Mouse (Mus musculus): ENCODE measurements around the gene Olfr92. TPM values are rescaled to one million over a fixed set of nuclear protein-coding genes. Genes with fewer than 3 reads are reported as not detected.

Olfr92 gene
- polyA plus RNA-seq, 1 experiment from 2014 or later = not detected

Other genes starting within 250 kb of the Olfr92 start
- gene Trim40, start 230.0 kb downstream of the Olfr92 start, polyA plus RNA-seq (2014; fragmentation: Nextera tagmentation; extraction: Ambion mirVana) = not detected in 2 replicates
- gene Trim31, start 222.0 kb downstream of the Olfr92 start, polyA plus RNA-seq (2014; fragmentation: Nextera tagmentation; extraction: Ambion mirVana) = not detected in 2 replicates
- gene Rnf39, start 177.2 kb downstream of the Olfr92 start, polyA plus RNA-seq (2014; fragmentation: Nextera tagmentation; extraction: Ambion mirVana) = 1.2 and 2.7 TPM in 2 replicates
- 125 and 130 TPM in 2 replicates for gene Ppp1r11, start 168.3 kb downstream of the Olfr92 start, polyA plus RNA-seq (2014; fragmentation: Nextera tagmentation; extraction: Ambion mirVana)
- 89.6 and 94.7 TPM in 2 replicates for gene Znrd1, start 161.5 kb downstream of the Olfr92 start, polyA plus RNA-seq (2014; fragmentation: Nextera tagmentation; extraction: Ambion mirVana)
- 5.9 and 6.1 TPM in 2 replicates for gene Znrd1as, start 161.5 kb downstream of the Olfr92 start, polyA plus RNA-seq (2014; fragmentation: Nextera tagmentation; extraction: Ambion mirVana)
- gene 2410137M14Rik, start 138.9 kb downstream of the Olfr92 start, polyA plus RNA-seq (2014; fragmentation: Nextera tagmentation; extraction: Ambion mirVana) = not detected in 2 replicates
- gene H2-M5, start 130.6 kb downstream of the Olfr92 start, polyA plus RNA-seq (2014; fragmentation: Nextera tagmentation; extraction: Ambion mirVana) = 0.21 and 0.22 TPM in 2 replicates
- 45.5 and 64.8 TPM in 2 replicates for gene Zfp57, start 118.9 kb downstream of the Olfr92 start, polyA plus RNA-seq (2014; fragmentation: Nextera tagmentation; extraction: Ambion mirVana)
- 0.12 and 0.22 TPM in 2 replicates for gene Mog, start 96.7 kb downstream of the Olfr92 start, polyA plus RNA-seq (2014; fragmentation: Nextera tagmentation; extraction: Ambion mirVana)
- gene Gabbr1, start 74.1 kb downstream of the Olfr92 start, polyA plus RNA-seq (2014; fragmentation: Nextera tagmentation; extraction: Ambion mirVana) = 8.4 and 10.2 TPM in 2 replicates
- gene Olfr90, start 31.6 kb downstream of the Olfr92 start, polyA plus RNA-seq (2014; fragmentation: Nextera tagmentation; extraction: Ambion mirVana) = 0.12 TPM in 1 of 2 replicates, not detected in the other
- gene Olfr91, start 21.8 kb downstream of the Olfr92 start, polyA plus RNA-seq (2014; fragmentation: Nextera tagmentation; extraction: Ambion mirVana) = 0.04 TPM in 1 of 2 replicates, not detected in the other
- not detected in 2 replicates for gene Olfr93, start 41.4 kb upstream of the Olfr92 start, polyA plus RNA-seq (2014; fragmentation: Nextera tagmentation; extraction: Ambion mirVana)
- gene Ubd, start 73.8 kb upstream of the Olfr92 start, polyA plus RNA-seq (2014; fragmentation: Nextera tagmentation; extraction: Ambion mirVana) = 0.22 TPM in 1 of 2 replicates, not detected in the other
- gene Olfr94, start 80.9 kb upstream of the Olfr92 start, polyA plus RNA-seq (2014; fragmentation: Nextera tagmentation; extraction: Ambion mirVana) = 0.10 and 0.21 TPM in 2 replicates
- gene Olfr95, start 93.0 kb upstream of the Olfr92 start, polyA plus RNA-seq (2014; fragmentation: Nextera tagmentation; extraction: Ambion mirVana) = not detected in 2 replicates
- 0.29 TPM in 1 of 2 replicates, not detected in the other for gene Olfr96, start 100.1 kb upstream of the Olfr92 start, polyA plus RNA-seq (2014; fragmentation: Nextera tagmentation; extraction: Ambion mirVana)
- gene Olfr97, start 117.2 kb upstream of the Olfr92 start, polyA plus RNA-seq (2014; fragmentation: Nextera tagmentation; extraction: Ambion mirVana) = not detected in 2 replicates
- gene Olfr98, start 143.7 kb upstream of the Olfr92 start, polyA plus RNA-seq (2014; fragmentation: Nextera tagmentation; extraction: Ambion mirVana) = not detected in 2 replicates
- 1.5 and 2.1 TPM in 2 replicates for gene H2-M3, start 150.1 kb upstream of the Olfr92 start, polyA plus RNA-seq (2014; fragmentation: Nextera tagmentation; extraction: Ambion mirVana)
- 0.25 TPM in 1 of 2 replicates, not detected in the other for gene Olfr99, start 163.4 kb upstream of the Olfr92 start, polyA plus RNA-seq (2014; fragmentation: Nextera tagmentation; extraction: Ambion mirVana)
- not detected in 2 replicates for gene Olfr101, start 184.2 kb upstream of the Olfr92 start, polyA plus RNA-seq (2014; fragmentation: Nextera tagmentation; extraction: Ambion mirVana)
- not detected in 2 replicates for gene Olfr102, start 197.0 kb upstream of the Olfr92 start, polyA plus RNA-seq (2014; fragmentation: Nextera tagmentation; extraction: Ambion mirVana)
- 0.18 TPM in 1 of 2 replicates, not detected in the other for gene Olfr103, start 219.6 kb upstream of the Olfr92 start, polyA plus RNA-seq (2014; fragmentation: Nextera tagmentation; extraction: Ambion mirVana)
- gene Olfr104-ps, start 239.5 kb upstream of the Olfr92 start, polyA plus RNA-seq (2014; fragmentation: Nextera tagmentation; extraction: Ambion mirVana) = 0.08 TPM in 1 of 2 replicates, not detected in the other